Mouse (Mus musculus) cerebellum, postnatal 4 days (tissue): ENCODE measurements at regions not wholly inside any gene's neighbourhood (a gene's known extent, or its start where the extent isn't known, plus 50 kb on each side); places are given as distances from the start of the nearest gene placed in this dataset.

ENCODE experiments used
- DNase-seq, 2 experiments: peaks; one replicate each; pipeline ENCODE4 v3.0.0; 2022; ENCODE audit warnings: low spot score in 2 of 2, mixed read lengths in 1 of 2

DNA sequence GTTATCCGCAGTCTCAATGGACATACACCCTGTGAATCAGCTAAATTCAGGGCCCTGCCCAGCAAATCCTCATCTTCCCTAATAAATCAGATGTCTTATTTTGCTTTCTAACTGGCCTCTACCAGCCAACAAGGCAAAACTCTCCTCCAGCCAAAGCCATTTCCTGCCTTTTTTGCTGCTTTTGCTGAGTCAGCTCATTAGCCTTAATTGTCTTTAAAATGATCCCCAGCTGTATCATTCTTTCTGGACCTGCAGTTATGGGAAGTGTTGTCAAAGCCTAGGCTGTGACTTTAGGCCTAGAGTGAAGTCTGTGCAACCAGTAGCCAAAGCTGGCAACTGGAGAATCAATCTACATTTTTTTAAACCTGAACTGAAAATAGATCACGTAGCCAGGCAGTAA, 81.4 kb downstream of the Mtpn start:
- peak in 1 of 2 experiments; percentile 0 for DNase-seq

GRCm38 (mm10) chr6:35445007-35445406, 94.7 kb downstream of the Mtpn start:
- no peak for DNase-seq

DNA sequence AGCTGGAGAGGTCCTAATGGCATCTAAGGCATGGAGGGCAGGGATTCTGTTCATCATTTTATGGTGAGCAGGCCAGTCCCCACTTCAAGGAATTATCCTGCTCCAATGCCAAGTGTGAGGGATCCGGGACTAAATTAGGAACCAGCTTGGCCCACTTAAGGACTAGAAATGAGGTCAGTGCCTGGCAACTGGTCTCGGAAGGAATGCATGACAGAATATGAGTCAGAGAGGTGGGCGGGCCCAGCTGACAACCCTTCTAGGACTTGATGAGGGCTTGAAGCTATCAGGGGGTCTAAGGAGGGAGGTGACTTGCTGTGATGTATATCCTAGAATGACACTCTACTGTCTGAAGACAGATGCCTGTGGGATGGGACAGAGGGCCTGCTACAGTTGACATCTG, 100.4 kb upstream of the Fam180a start:
- DNase-seq = no peak

- no peak for DNase-seq
These were observed 98.6 kb upstream of the Fam180a start for GRCm38 (mm10) chr6:35424521-35424920.

DNA sequence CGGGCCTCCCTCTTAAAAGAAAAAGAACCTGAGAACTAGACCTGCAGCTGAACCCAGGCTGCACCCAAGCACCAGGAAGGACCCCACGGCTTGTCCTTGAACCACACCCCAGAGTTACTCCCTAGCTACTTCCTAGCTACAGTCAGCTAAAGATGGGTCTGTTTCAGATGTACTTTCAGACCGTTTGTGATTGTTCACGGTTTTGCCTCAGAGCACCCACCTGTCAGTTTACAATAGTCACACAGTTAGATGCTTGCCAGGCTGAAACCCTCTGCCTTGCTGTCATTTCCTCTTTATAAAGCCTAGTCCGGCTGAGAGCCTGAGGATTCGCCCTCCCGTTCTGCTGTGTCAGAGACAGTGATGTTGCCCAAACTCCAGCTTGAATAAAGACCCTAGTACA, 95.0 kb upstream of the Fam180a start:
- DNase-seq = no peak

DNA sequence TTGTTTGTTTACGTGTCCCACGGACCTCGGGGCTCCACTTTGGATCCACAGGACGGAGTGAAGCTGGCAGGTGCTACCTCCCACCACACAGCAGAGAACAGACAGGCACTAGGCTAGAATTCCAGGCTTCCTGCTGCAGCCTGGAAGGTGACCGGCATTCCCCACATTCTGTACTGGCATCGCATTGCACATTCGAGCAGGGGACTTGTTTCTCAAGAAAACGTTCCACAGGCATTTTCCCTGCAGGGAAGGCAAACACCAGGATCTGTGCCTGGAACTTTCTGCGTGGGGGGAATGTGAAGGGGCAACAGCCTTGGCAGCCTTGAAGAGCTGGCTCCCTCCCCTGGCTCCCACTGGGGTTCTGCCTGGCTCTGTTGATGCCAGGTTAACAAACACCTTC, 79.1 kb upstream of the Fam180a start:
- no peak for DNase-seq

- DNase-seq = no peak
These were observed 77.5 kb upstream of the Fam180a start for GRCm38 (mm10) chr6:35403341-35403910.

GRCm38 (mm10) chr6:35395726-35396125, 69.8 kb upstream of the Fam180a start:
- no peak for DNase-seq

GRCm38 (mm10) chr6:35388827-35389226, 62.9 kb upstream of the Fam180a start:
- no peak for DNase-seq

GRCm38 (mm10) chr6:35381536-35381935, 55.6 kb upstream of the Fam180a start:
- no peak for DNase-seq

DNA sequence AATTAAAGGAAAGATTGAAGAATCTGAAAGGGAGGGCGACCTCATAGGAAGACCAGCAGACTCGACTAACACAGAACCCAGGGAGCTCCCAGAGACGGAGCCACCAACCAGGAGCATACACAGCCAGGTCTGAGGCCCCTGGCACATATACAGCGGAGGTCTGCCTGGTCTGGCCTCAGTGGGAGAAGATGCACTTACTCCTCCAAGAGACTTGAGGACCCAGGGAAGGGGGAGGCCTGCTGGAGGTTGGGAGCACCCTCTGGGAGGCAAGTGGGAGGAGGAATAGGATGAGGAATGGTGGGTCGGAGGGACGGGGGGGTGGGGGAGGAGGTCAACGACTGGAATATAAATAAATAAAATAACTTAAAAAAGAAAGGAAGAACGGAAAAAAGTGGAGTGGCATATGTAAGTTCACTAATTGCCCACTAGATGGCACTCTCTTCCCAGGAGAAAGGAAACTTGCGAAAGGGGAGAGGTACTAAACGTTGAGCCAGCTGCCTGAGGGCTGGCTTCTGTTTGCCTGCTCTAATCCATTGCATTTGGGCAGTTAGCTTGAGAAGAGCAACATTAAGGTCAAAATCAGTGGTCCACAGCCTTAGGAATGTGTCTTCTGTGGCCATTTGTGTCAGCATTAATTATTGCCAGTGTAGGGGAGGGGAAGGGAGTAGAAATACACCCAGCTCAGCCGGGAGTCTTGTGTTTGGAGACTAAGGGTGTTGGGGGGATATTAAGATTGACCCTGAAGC, 55.0 kb upstream of the Fam180a start:
- peak in 1 of 2 experiments; percentile 17 for DNase-seq

GRCm38 (mm10) chr6:35379890-35380289, 53.9 kb upstream of the Fam180a start:
- DNase-seq = peak; percentile 35 to 67

- DNase-seq = no peak
These were observed 52.9 kb upstream of the Fam180a start for GRCm38 (mm10) chr6:35378851-35379250.

GRCm38 (mm10) chr6:35377535-35377934, 51.6 kb upstream of the Fam180a start:
- no peak for DNase-seq

DNA sequence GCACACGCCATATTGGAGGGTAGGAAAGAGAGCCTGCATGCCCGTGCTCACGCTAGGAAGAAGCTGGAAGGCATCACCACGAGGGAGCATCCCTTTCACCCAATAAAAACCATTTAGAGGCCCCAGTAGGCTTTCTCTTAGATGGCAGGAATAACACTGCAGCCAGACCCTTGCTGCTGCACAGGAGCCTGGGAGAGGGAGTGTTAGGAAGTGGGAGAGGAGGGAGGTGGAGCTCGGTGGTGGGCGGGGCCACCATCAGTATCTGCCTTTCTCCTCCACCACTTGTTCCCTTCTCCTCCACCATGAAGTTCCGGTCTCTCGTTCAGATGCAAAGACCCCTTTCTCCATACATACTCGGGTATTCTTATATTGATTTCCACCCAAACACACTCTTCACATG, 50.6 kb upstream of the Fam180a start:
- no peak for DNase-seq
